Mouse (Mus musculus) ovary, postnatal 36 days (tissue): ENCODE data around the gene Fgd4.

Experiments used
- DNase-seq: peaks from one replicate; pipeline ENCODE4 v3.0.0; 2022; ENCODE audit warnings: low spot score, mixed read lengths

Fgd4 gene

DNA sequence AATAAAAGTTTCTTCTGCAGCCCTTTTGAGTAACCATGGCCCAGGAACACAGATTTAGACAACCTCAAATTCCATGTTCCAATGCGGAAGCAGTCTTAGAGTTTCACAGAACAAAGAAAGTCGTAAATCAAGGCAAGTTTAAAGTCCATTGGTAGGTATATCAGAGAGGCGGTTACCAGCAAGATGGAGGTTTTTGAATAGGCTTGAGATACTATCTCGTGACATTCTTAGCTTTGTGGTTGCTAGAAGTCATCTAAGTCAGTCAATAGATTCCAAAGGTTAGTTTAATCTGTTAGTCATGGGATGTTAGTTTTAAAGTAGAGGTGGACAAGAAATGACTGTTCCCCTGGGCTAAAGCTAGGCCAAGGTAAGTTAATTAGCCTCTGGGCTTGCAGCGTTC, at the start of gene Fgd4:
TSS of gene Fgd4 (minus strand) at position 89 of the 400 bp plus-strand sequence.
- DNase-seq: no peak

DNA sequence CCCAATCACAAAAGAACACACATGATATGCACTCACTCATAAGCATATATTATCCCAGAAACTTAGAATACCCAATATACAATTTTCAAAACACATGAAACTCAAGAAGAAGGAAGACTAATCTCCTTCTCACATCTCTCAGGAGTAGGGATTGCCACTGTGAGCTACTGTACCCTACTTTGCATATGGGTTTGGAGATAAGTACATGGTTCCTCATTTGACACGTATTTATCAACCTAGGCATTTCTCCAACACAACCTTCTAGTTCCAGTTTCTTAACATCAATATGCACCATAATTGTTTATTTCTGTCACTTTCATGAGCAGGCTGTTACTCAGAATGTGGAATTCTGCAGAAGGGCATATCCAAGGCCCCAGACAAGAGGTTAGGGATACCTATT, 44.8 kb upstream of the Fgd4 start:
- DNase-seq: no peak

DNA sequence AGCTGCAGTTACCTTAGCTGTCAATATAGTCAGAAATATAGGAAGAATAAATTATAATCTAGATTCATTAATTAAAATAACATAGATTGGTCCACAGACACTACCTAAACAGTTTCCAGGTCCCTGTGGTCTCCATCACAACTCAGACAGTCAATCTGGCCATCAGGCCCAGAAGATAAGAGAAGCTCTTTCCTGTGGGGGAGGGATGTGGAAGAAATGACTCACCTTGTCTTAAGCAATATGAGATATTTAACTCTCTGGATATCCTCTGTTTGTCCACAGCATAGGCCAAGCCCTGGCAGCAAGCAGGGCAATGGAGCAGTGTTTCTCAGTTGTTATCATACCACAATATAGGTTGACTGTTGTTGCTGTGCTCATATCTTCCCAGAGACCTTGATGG, 33.4 kb upstream of the Fgd4 start:
- no peak for DNase-seq

DNA sequence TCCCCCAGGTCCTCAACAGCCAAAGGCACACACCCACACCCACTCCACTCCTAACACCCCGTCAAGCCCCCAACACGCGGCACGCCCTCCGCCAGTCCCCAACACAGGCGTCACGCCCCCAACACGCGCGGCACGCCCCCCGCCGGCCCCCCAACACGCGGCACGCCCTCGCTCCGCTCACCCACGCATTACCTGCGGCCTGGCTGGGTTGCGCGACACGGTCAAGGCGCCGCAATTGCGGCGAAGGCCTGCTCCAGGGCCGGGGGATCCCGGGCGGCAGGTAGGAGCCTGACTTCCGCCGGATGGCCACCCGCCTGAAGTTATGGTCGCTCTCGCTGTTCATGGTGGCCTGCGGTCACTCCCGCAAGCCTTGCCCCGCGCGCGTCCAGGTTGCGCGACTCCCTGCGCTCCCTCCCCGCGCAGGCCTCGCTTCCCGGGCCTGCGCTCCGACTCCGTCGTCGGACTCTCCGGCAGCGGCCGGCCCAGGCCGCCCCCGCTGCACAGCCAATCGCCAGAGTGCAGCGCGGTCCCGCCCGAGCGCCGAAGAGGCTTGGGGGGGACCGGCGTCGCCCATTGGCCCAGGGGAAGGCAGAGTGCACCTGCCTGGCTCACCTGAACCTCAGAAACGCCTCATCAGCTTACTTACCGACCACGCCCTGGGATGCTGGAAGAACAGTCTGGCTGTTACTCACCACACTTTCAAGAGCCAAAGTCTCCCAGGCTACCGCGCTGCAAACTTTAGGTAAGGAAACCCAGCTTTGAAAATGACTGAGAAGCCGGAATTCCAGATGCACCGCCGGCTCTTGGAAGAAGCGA, 555 bp downstream of the Fgd4 start:
- peak; percentile 69 for DNase-seq

DNA sequence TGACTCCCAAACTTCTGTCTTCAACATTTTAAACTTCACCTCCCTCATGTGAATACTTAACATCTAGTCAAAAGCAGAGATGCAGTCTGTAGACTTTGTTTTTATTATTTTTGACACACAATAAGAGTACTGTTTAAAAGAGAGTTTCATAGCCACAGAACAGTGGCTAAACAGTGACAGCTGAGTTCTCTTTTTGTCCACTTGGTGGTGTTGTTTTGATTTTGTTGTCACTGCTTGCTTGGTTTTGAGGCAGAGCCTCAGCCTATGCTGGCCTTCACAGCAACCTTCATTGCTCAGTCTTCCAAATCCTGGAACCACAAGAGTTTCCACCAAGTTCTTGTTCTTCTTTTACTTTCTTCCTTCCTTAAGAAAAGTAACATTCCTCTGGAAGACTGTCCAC, 3.8 kb downstream of the Fgd4 start:
- DNase-seq: no peak

DNA sequence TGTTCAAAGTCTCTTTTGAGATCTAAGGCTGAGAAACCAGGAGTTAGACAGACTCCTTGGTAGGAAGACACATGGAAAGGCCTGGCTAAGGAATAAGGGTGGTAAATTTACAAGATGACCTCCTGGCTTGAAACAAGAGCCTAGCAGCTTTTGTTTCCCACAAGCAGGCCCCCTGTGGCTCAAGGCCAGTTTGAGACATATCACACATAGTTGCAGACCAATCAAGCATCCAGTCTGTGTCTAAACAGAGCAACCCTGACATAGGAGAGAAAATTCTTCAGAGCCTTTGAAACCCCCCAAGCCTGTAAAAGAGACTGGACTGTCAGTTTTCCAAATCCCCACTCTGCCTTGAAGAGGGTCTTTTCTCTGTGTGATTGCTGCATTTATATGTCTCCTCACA, 7.7 kb downstream of the Fgd4 start:
- no peak for DNase-seq

DNA sequence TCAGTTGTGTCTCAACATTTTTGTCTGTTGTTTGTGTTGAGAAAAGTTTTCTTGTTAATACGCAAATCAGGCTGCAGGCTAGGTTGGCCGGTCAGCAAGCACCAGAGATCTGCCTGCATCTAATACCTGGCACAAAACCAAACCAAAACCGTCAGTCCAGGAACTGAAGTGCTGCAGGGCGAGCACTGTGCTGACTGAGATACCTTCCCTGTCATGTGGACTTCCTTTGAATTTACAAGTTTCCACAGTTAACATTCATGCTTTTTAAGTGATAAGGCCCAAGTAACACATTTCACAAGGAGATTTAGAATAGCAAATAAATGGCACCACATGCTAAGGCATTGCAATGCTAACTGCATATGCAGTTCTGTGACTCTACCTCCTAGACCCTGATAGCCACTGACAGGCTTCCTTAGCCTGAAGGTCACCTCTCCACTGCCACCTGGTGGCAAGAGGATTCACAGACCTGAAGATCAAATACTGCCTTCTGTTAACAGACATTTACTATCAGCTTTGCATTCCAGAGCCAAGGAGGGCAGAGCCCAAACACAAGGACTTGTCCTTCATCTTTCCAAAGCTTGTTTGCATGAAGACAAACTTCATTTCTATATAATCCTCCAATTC, 15.8 kb downstream of the Fgd4 start:
- peak; percentile 67 for DNase-seq

DNA sequence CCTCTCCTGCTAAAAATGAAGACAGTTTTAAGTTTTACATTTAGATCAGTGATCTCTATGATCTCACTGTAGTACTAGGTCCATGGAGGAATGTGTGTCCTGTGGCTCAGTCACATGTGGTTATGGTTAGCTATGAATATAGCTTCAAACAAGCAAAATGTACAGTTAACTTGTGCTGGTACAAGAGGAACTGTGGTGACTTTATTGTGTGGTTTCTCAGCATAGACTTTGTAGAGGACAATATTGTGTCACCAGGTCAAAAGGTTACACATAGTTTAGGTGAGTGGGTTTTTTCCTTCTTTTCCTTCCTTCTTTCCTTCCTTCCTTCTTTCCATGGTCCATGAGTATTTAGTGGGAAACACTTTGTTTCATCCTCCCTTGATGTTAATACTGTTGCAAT, 23.8 kb downstream of the Fgd4 start:
- DNase-seq: no peak

DNA sequence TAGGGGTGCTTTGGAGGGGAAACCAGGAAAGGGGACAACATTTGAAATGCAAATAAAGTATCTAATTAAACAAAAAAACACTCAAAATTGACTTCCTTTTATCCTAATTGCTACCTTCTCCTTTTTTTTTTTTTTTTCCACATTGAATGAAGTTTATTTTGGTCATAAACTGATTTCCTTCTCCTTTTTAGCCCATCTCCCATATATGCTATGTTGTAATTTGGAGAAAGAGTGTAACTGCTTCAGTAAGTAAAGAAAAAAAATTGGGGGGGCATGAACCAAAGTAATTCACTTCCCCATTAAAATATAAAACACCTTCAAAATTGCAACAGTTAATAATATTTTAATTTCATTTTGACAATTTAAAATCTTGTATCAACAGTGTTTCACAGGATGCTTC, 25.8 kb downstream of the Fgd4 start:
- no peak for DNase-seq

DNA sequence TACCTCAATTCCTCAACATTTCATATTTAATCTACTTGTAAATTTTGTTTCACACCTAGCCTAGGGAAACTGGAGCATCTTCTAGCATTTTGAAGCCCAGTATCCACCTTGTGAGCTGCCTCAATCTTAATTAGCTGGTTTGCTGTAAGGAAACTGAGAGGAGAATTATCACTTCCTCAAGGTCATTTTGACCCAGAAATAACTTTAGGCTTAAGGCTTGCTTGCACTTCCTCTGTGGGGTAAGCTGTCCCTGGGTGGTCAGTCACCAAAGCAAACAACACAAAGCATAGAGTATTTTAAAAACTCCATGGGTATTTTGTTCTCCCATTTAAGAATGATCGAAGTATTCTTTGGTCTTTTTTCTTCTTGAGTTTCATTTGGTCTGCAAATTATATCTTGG, 27.2 kb downstream of the Fgd4 start:
- no peak for DNase-seq

DNA sequence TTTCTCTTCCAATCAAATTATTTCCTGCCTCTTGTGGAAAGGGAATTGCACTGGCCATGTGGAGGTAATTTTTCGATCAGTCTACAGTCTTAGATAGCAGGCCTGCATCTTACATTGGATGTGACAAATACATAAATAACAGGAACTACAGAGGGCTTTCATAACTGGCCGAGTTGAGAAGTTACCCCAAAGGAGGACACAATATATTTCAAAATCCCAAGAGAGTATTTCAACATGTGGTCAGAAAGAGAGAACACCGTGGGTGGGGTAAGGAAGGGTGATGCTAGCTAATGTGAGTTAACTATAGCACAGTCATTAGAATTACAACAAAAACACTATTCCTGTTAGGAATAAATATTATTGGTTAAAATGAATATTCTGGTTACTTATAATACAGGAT, 29.0 kb downstream of the Fgd4 start:
- no peak for DNase-seq

DNA sequence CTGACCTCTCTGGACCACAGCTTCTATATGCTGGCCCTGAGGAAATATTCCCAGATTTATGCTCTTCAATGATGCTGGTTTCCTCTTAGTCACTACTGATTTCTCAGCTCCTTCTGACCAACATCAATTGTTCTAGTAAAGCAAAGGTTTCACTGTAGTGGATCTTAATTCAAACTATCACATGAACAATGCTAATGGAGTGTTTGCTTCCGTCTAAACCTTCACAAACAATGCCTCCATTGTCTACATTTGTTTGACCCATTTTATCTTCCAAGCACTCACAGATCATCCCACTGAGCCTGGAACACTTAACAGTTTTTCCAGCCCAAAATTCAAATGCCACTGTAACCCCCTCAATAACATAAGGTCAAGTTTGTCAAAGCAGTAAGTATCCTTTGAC, 33.6 kb downstream of the Fgd4 start:
- no peak for DNase-seq

DNA sequence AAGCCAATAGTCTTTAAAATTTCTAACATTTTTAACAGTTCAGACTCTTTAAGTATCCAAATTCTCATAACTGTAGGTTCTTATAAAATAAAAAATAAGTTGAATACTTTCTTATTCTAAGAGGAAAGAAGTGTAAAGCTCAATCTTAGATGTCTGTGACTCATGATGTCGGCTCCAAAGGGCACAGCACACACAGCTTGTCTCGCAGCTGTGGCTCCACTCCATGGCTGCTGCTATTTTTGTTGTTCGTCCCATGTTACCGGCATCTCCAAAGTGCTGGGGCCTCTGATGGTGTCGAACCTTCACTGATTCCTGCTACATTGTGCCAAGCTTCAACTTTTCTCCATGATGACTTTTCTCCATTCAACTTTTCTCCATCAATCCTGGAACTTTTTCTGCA, 34.1 kb downstream of the Fgd4 start:
- DNase-seq: no peak

DNA sequence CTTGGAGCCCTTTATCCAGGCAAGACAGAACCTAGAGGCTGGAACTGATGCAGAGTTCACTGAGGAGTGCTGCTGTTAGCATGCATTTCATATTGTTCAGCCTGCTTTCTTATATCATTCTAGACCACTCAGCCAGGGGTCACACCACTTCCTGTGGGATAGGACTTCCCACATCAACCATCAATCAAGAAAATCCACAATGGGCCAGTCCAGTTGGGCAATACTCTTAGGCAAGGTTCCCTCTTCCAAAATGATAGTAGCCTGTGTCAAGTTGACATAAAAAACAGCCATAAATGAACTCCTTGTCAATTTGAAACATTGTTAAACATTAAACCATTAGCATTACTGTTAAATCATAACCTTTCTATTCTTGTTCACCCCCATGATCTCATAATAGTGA, 34.6 kb downstream of the Fgd4 start:
- no peak for DNase-seq

DNA sequence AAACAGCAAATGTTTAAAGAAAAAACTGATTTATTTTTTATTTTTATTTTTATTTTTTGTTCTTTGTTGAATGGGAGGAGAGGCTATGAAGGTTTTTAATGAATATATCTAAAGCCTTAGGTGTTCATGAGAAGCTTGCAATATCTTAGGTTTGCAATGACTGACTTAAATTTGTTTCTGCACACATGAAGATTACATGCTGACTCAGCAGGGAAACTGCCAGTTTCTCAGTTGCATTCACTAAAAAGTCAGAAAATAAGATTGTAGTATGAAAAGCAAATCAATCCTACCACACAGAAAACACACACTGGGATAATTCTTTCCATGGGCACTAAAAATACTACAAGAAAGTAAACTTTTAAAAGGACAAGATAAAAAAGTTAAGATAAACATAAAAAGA, 39.6 kb downstream of the Fgd4 start:
- DNase-seq: no peak

DNA sequence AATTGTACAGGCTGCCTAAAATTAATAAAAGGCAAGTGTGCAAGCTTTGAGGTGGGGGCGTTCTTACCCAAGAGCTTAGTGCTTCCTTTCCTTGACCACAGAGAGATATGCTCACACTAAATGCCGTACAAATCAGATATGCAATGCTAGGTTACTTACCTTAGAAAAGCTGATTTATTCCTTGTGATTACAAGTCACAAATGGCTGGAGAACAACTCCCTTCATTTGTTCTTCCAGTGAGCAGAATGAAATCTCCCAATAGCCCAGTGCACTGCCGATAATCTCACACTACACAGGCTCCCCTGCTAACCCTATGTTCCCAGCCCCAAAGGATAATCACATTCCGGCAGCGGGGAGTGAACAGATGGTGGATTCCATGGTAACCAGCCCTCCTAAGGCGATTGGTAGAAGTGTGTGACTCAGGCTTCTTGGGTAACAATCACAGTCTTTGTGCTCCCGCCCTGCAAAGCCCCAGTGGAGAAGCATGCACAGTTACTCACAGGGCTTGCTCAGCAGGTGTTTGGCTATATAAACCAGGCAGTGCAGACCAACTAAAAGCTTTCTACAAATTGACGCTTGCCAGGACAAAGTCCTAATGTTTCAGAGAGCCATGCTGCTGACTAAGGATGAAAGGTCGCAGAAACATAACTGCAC, 40.3 kb downstream of the Fgd4 start:
- peak; percentile 44 for DNase-seq

DNA sequence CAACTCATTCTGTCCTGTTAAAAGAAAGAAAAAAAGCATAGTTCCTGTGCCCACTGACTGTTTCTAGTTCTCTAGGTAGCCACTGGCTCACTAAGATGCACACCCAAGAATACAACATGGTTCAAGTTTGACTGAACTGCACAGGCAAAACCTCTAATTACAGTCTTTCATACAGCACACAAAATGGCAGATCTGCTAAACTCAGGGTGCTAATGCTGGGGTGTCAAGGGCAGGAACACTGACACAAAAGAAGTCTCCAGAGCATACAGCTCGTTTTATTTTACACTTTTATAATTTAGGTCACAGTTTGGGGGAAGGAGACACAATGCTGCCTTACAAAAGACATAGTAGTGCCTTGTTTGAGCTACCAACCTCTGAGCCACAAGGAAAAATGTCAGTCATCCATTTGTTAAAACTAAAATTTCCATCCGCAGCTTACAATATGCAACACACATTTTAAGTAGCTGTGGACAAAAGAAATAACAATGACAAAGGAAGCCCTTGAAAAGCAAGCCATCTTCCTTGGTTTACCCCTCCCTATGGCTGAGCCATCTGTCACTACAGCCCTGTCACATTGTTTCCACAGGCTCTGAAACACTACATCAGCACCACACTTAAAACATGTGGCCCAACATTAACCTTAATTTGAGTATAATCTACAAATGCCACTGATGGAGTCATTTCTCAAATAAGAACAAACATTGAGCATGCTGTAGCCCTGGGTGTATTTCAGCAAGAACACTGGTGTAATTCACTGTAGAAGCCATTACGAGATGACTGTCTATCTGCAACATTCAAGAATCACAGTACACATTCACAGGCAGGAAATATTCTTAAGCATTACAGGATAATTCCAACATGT, 41.1 kb downstream of the Fgd4 start:
- no peak for DNase-seq

DNA sequence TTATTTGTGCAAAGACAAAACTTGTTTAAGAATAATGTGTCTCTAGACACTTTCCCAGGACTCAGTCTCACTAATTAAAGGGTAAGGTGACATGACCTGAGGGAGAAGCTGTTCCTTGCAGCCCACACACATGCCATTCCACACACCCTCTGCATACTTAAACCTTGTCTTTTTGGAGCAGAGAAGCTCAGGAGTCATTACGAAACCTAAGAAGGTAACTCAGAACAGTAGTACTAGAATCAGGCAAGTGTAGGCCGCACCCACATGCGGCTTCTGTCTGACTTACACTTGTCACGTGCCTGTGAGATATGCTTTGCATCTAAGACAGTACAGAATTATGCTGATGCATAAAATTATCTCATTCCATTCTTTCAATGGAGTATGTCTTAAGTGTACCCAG, 42.6 kb downstream of the Fgd4 start:
- DNase-seq: no peak

DNA sequence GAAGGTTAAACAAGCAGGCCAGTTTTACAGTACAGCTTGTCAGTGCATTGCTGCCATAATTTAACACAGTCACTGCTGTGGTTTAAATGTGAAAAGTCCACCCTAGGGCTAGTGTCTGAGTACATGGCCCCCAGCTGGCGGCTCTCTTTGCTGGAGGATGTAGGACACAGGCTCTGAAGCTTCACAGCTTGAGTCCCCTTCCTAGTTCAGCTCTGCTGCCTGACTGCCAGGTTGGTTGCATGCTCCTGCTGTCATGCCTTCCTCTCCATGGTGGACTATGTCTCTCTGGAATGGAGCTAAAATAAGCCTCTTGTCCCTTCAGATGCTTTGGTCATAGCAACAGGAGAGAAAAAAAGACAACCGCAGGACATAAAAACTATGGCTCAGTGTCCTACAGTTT, 46.3 kb downstream of the Fgd4 start:
- no peak for DNase-seq

DNA sequence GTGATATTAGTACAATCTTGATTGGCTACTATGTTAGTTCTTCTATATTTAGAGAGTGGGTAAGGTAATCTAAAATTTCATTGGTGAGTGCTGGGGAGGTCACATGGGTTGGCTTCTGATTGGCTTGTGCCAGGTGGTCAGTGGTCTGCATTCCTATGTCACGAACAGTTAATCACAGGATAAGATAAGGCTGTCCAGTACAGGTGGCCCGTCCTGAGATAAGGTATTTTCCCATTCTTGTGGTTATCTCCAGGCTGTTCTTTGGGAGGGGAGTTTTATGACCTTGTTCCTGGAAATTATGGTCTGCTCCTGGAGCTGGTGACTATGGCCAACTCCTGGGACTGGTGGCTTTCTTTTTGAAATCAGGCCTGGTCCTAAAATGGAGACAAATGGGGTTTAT, 48.2 kb downstream of the Fgd4 start:
- no peak for DNase-seq

DNA sequence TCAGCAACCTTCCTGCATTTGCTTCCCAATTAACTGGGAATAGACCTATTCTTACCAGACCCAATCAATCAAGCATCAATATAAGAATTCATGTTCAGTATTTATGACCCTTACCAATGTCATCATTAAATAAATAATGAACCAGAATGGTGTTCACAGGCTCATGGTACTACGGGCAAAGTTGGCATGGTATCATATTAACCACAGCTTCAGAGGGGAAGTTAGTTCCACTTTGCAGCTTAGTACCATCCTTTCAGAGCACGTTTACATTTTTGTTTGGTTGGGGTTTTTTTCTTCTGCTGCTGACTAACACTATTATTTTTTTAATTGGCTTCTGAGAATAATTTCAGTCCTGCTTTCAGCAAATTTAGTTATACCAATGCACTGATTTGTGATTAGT, 51.2 kb downstream of the Fgd4 start:
- DNase-seq: no peak

DNA sequence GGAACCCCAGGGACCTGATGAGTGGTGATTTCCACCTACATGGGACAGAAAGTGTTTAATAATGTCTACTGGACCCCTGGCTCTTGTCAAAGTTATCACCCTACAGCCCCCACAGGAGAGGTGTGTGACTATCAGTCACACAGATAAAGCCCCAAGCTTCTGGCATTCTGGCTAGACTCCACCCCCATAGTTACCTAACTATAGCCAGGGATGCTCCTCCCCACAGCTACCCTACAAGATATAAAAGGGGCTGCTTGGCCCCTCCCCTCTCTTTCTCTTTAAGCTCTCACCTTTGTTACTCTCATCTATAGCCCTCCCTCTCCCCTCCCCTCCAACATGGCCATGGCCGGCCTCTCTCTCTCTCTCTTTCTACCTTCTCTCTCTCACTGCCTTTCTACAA, 53.7 kb downstream of the Fgd4 start:
- no peak for DNase-seq
